Mouse (Mus musculus): ENCODE measurements at regions not wholly inside any gene's neighbourhood (a gene's known extent, or its start where the extent isn't known, plus 50 kb on each side); places are given as distances from the start of the nearest gene placed in this dataset.

DNA sequence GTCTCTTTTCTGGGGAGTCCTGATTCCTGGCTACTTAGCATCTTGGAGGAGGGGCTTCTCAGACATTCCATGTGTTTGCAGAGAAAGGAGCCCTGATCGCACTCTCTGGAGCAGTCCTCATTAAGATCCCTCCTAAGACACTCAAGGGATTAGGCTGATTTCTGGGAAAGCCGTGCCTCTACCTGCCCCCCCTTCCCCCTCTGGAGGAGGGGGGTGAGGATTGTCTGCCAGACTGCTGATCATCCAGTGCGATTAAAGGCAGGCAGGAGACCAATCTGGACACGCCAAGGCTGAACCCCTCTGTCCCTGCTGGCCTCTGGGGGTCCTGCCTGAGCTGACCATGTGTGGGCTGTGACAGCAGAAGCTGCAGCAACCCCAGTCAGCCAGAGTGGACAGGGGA, 65.4 kb downstream of the Vegfa start:
- DNase-seq (ENCODE audit: low spot score in 2 of 2): no peak

DNA sequence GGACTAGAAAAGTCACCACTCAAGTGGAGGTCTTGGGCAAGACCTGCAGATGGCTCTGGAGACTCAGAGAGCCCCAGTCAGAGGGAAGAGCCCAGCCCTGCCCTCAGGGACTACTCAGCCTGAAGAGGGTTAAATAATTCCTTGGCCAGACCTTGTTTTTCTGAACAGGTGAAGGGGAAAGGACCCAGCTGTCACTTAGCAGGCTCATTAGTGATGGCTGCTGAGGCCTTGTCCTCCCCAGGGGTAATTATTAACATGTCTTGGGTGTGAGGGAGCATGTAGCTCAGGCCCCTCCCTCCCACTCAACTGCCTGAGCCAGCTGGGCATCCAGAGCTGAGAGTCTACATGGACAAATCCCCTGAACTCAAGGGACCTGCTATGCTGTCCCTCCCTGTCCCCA, 68.1 kb downstream of the Vegfa start:
- no peak for DNase-seq (ENCODE audit: low spot score in 2 of 2)

DNA sequence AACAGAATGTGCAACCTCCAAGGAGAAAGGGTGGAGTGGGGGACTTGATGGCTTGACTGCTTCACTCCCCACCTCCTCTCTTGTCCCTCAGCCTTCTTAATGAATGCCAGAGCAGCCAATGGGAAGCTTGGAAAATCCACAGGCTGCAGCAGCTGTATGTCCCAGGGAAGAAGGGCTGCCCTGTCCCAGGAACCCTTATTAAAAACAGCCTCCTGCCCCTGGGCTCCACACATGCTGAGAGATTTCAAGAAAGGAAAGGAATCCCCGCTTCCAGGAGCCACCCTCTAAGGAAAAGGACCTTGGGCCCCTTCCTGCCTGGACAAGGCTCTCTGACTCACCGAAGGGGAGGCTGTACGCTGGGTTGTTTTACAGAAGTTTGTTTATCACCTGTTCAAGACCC, 68.8 kb downstream of the Vegfa start:
- DNase-seq (ENCODE audit: low spot score in 2 of 2): no peak

DNA sequence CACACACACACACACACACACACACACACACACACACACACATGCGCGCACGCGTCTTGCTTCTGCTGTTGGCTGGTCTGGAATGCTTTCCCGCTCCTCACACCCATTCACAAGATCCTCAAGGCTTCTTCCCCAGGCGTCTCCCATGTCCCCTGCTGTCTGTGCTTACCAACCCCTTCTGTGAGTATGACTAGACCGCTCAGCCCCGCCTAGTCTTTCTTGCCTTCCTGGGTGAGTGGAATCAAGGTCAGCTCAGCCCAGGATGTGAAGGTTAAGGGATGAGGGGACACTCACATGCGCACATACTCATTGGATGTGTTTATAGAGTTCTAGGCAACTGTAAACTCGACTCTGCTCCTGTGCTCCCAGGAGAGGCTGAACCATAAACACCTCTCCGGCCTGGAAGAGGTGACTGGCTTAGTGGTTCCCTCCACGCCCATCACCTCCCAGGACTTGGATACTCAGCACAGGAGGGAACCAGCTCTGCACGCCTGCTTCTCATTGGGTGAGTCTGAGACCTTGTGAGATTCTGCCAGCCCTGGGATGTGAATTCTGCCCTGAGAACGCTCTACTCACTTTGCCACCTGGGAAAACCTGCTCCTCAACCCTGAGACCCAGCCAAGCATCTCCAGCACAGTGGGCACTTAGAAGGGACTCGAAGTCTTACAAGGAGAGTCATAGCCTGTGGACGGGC, 70.4 kb downstream of the Vegfa start:
- DNase-seq (ENCODE audit: low spot score in 2 of 2): no peak

DNA sequence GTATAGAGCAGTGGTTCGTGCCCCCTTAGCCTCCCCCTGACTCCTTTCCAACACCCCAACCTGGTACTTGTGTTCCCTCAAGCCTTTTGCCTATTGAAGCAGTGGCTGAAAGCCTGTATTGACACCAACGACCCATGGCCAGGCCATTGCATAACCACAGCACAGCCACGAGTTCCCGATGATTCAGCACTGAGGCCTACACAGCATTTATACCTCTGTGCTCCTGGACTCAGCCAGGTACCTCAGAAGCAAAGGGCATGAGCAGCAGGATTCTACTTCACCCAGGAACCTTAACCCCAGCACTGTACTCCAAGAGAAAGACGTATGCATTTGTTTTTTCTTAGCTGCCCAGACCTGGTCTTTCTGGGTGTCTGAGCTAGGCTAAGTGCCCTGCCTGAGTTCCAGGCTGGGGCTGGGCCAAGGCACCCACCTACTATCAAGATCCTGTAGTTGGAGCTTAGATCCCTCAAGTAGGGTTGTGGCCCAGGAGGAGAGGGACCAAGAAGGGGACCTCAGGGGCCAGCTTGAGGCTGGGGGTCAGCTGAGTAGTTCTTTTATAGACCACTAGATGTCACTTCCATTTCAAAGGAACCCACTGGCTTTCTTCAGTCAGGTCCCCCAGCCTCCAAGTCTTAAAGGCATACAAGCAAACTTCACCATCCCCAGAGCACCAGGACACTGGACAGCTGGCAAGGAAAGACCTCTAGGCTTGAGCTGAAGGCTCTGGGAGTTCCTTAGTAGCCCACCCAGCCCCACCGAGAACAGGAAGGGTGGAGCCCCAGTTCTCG, 73.9 kb downstream of the Vegfa start:
- no peak for DNase-seq (ENCODE audit: low spot score in 2 of 2)

DNA sequence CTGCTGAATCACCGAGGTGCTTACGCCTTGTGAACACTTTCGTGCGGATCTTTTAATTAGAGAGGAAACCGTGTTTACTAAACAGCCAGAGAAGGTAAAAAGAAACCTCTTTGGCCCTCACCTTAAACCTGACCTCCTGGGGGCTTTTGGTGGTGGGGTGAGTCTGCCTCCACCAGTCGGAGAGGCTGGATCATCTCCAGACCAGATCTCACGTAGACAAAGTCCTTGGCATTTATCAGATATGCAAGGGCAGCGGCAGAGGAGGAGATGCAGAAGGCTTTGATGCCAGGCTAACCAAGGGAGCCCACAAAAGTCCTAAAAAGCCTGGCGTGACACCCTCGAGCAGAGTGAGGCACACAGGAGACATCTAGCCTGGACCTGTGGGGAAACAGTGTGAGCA, 76.7 kb downstream of the Vegfa start:
- DNase-seq (ENCODE audit: low spot score in 2 of 2): no peak

DNA sequence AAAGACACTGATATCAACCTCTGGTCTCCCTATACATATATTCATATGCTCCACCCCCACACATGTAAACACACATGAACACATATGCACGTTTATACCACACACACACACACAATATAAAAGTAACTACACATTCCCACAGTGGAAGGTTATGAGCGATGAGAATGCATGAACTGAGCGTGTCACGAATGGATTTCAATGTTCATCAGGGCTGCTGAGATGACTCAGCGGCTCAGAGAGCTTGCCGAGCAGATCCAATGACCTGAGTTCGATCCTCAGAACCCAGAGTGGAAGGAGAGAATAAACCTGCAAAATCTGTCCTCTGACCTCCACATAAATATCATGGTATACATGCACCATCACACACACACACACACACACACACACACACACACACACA, 77.3 kb downstream of the Vegfa start:
- DNase-seq (ENCODE audit: low spot score in 2 of 2): no peak

DNA sequence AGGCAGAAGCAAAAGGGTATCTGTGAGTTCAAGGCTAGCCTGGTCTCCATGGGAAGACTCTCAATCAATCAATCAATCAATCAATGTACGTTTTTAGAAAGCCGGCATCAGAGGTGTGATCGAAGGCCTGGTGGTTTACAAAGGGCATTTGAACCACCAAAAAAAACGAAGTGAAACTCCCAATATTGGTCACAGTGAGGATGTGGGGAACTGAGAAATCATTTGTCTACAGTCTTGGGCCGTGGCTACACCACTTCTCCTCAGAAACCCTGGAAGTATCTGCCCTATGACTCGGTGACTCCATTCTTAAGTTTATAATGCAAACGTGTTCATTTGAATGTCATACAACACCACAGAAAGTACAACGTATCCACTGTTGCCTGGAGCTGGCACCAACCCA, 78.6 kb downstream of the Vegfa start:
- no peak for DNase-seq (ENCODE audit: low spot score in 2 of 2)

DNA sequence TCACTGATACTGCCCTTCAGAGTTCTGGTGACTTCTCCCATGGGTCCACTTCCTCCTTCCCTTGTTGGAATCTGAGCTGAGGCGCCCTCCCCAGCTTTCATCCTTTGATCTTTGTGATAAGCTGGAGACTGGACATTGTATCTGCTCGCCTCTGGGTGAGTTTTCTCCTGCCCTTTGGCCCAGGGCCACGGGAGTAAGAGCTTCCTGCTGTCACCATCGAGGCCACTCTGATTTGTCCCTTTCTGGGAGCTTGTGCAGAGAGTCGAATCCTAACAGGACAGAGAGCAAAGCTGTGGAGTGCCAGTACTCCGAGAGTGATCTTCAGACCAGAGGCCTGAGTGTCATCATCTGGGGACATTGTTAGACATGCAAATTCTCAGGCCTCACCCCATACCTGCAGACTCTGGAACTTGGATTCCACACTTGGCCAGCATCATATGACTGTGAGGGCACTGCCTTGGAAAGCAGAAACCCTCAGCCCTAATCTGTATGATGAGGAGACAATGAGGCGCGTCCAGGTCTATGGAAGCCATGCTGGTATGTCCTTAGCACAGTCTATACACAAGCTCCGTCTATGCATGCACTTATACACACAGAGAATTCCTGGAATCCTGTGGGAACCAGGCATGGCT, 81.5 kb downstream of the Vegfa start:
- no peak for DNase-seq (ENCODE audit: low spot score in 2 of 2)

DNA sequence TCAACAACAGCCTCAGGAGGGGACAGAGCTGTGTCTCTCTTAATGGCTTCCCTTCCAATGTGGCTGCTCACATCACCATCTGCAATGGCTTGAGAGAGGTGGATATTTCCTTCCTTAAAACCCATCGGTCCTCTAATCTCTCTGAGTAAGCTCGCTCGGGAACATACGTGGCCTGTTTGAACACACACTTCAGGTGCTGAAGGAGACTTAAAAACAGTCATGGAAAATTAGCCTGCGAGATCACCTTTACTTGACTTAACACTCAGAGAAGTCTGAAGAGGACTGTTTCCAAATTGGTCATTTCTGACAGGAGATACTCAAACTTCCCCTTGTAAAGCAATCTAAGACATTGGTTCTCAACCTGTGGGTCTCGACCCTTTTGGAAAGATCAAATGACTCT, 83.0 kb downstream of the Vegfa start:
- DNase-seq (ENCODE audit: low spot score in 2 of 2): no peak

DNA sequence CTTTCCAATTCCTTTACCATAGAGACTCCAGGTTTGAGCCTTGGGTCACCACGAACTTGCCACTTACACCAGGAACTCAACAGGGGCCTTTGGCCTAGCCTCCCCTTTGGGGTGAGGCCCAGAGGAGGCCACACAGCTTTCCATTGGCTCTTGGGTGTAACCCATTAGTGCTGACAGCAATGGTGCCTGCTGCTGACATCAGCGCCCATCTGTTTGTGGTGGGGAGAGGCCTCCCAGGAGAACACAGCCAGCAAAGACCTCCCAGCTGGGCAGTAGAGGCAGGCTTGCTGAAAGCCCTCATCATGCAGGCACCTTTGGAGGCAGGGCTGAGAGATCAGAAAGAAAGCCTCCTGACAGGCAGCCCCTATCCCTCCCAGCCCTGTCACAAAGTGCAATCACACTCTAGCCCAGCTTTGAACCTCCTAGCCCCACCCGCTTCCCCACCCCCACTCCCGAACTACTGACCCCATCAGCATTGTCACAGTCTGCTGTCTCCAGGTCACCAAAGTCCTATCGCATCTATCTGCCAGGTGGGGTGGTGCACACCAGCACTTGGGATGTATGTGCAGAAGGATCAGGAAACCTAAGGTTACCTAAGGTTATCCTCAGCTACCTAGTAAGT, 83.7 kb downstream of the Vegfa start:
- DNase-seq (ENCODE audit: low spot score in 2 of 2): no peak

DNA sequence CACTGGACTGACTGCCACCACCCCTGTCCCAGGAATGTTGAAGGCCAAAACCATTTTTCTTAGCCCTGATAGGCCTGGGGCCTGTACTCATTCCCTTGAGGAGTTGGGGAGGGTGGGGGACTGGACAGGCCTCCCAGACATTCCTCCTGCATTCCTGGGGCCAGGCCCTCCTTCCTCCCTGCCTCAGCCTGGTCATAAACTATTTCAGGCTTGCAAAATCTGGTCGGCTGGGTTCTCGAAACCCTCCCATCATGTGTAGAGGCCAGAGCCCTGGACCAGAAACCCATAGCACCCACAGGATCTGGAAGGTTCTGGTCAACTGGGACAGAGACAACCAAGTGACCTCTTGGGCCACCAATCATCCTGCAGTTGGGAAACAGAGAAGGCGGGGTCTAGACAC, 87.2 kb downstream of the Vegfa start:
- DNase-seq (ENCODE audit: low spot score in 2 of 2): no peak

DNA sequence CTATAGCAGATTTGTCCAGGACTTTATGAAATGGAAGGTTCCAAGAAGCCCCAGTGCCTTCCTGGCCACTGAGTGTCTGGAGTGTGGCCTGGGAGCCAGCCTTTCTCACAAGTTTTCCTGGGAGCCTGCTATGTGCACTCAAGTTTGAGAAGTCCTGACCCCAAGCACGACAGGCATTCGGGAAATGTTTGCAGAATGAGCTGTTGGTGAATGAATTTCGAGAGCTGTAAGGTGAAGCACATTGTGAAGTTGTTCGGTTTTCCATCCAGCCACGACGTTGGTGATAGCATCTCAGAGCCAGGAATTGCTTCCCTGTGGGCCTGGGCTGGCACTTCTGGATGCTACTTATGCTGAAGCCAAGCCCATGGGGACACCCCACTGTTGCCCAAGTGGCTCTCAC, 88.9 kb downstream of the Vegfa start:
- DNase-seq (ENCODE audit: low spot score in 2 of 2): no peak

DNA sequence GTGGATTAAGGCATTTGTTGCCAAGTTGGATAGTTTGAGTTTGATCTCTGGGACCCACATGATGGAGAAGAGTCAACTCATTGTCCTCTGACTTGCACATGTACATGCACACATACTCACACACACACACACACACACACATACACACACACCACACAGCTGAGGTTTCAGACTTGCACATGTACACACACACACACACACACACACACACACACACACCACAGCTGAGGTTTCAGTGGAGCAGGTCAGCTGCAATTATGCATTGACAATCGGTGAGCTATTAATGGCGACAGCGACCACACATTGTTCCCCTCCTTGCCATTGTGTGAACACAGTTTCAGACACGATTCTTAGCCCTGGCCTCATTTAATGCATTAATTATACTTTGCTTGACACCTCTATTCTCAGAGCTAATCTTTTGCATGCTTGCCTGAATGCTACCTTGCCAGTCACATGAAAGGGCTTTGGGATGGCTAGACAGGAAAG, 90.2 kb downstream of the Vegfa start:
- no peak for DNase-seq (ENCODE audit: low spot score in 2 of 2)

DNA sequence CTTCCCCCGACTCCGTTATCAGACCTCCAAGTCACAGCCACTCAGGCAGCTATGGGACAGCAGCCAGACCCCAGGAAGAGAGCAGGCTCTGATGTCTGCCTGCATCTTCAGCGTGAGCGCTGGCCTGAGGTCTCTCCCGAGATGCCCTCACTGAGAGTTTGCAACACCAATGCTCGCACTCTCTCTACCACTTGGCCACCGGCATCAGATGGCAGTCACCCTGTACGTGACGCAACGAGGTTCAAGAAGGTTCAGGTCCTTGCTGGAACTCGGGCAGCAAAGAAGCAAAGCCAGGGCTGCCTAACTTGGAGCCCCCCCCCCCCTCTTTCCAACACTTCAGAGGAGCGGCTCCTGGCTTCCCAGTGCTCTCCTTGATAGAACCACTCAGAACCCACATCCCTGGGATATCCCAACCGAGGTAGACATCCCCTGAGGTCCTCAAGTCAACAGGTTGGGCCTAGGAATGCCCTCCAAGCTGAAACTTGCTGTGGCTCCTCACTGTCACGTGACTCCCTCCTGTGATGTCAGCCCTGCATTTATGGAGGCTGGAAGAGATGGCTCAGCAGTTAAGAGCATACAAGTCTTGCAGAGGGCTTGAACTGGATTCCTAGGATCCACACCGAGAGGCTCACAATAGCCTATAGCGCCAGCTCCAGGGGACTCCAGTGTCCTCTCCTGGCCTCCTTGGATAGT, 91.9 kb downstream of the Vegfa start:
- DNase-seq (ENCODE audit: low spot score in 2 of 2): no peak

DNA sequence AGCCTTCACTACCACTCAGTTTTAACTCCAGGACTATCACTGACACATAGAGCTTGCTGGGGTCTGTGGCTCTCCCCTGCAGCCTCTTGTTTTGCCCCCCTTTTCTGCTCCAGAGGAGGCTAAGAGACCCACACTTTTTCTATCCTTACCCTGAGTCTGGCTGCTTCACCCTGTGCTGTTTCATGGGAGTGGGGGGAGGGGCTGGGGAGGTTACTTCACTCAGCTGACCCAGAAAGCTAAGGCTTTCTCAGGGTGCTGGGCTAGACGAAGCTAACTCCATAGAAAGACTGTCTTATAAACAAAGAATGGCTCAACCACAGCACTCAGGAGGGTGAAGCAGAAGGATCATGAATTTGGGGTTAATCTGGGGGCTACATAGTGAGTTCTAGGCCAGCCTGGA, 93.9 kb downstream of the Vegfa start:
- no peak for DNase-seq (ENCODE audit: low spot score in 2 of 2)

DNA sequence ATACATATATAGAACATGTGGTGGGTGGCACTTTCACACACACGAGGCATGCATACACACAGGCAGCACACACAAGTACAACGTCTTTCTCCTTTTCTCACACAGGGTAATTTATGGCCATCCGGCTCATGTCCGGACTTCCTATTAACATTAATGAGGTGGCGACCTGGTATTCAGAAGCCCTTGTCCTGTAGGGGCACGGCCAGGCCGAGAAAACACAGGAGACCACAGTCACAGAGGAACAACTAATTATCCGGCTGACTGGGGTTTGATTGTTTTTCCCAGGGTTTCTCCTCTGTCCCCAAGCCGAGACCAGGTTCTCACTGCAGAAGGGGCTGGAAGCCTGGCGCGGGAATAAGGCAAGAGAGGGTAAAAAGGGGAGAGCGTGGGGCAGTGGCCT, 95.6 kb downstream of the Vegfa start:
- no peak for DNase-seq (ENCODE audit: low spot score in 2 of 2)

DNA sequence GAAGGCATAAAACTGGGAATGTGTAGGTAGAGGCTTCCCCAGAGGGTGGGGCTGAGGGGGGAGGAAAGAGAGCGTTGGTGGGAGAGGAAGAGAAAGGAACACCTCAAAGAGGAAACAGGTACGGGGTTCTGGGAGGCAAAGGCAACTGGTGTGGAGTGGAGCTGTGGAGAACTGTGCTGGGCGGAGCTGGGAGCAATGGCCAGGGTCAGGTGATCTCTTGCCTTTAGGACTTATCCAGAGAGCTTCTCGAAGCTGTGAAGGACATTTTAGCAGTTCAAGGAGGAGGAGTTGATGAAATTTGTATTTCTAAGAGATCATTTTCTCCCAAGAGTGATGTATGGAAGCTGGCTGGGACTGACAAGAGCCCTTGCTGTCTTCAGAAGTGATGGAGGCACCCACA, 96.9 kb downstream of the Vegfa start:
- DNase-seq (ENCODE audit: low spot score in 2 of 2): no peak

DNA sequence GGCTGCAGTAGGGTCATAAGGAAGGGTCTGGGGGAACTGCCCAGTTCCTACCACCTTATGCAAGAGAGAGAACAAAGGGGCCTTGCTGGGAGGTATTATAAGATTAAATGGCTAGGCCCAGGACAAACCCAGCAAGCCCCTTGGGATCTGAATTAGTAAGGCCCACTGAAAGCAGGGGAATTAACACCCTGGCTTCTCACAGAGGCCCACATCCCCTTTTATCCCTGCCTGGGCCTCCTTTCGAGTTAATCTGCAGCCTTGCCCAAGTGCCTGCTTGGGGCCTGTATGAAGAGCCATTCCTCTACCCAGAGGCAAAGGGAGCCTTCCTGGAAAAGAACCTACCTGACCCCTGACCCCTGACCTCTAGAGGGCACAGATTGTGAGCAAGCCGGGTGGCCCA, 98.2 kb downstream of the Vegfa start:
- no peak for DNase-seq (ENCODE audit: low spot score in 2 of 2)

DNA sequence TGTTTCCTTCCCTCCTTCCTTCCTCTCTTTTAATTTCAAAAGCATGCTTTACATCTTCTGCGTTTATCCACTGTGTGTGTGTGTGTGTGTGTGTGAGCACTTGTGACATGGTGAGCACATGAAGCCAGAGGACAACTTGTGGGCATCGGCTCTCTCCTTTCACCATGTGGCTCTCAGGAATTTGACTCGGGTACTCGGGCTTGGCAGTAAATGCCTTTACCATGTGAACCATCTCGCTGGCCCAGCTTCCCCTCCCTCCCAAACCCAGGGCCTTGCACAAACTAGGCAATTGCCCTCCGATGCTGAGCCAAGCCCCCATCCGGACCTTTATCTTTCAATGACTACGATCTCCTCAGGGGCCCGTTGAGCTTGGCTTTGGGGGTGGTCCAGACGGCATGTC, 99.1 kb downstream of the Vegfa start:
- DNase-seq (ENCODE audit: low spot score in 2 of 2): no peak

DNA sequence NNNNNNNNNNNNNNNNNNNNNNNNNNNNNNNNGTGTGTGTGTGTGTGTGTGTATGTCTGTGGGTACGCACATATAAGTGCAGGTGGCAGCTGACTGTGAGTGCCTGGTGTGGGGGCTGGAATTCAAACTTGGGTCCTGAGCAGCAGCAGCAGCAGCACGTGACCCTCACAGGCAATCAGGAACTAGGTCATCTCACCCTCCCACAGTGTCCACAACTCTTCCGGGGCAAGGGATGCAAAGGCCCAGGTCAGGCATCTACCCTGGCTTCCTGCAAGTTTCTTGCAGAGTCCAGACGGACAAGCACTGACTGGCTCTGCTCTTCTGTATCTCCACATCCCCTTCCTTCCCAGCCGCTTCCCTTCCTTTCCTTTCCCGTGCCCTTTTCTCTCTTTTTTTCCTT, 99.6 kb downstream of the Vegfa start:
- DNase-seq (ENCODE audit: low spot score in 2 of 2): no peak

DNA sequence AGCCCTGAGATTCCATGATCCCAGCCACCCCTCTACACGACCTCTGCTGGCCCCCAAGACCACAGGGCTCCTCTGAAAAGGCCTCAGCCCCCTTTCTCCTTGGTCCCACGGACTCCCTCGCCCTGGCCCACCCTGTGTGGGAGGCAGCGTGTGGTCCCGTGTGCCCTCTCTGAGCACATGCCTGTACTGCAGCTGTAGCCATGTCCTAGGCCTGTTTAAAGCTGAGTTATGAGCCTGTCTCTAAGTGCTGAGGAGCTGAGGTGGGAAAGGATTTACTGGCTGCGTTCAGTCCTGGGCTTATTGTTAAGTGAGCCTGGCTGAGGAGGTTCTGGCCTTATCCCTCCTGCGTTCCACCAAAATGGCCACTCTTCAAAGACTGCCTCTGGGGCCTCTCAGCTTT, 102.6 kb downstream of the Vegfa start:
- DNase-seq (ENCODE audit: low spot score in 2 of 2): no peak
